In genomic region chr19:17806626-17807025, GRCm38 (mm10) we compare ENCODE assay signal across 22 mouse cellular contexts. TPM values are rescaled to one million over a fixed set of nuclear protein-coding genes. Genes with fewer than 3 reads are reported as not detected.
DNase-seq lines count a peak whose midpoint lies in the region; ATAC-seq and TF ChIP-seq lines count a peak whose summit lies in the region.
"Had no signal": no experiment of that assay in that cellular context is flagged by ENCODE, and none has a peak within 500 bp of the region (broad histone marks: within the 10 kb centered on the region; RNA-seq: fewer than 3 reads in every experiment).

No protein-coding gene starts in this region.

- H3K36me3 ChIP-seq in liver, embryonic 11.5 days (ENCODE audit: control insufficient read depth, insufficient read depth, low read length), result no peaks in the 10 kb centered on the region
- no peaks in the 10 kb centered on the region for H3K36me3 ChIP-seq in liver, adult 2 months (ENCODE audit: control insufficient read depth, insufficient read depth, low read length)
- no peaks in the 10 kb centered on the region for H3K36me3 ChIP-seq in liver, embryonic 15.5 days (replicated peaks)
- H3K36me3 ChIP-seq: embryonic facial prominence, embryonic 15.5 days; forebrain, embryonic 15.5 days; G1E; heart, embryonic 12.5 days; hindbrain, embryonic 10.5 days had no signal

- H3K27me3 ChIP-seq in liver, embryonic 11.5 days (replicated peaks; ENCODE audit: control insufficient read depth, insufficient read depth, low read length), result no peaks in the 10 kb centered on the region
- no peaks in the 10 kb centered on the region for H3K27me3 ChIP-seq in liver, adult 2 months (ENCODE audit: control insufficient read depth, insufficient read depth, low read length)
- no peaks in the 10 kb centered on the region for H3K27me3 ChIP-seq in liver, embryonic 15.5 days
- H3K27me3 ChIP-seq: embryonic facial prominence, embryonic 15.5 days; forebrain, embryonic 15.5 days; heart, embryonic 12.5 days had no signal

- no peak for ATAC-seq in liver, embryonic 11.5 days (replicated peaks; ENCODE audit: low FRiP score)
- ATAC-seq in liver, embryonic 15.5 days (ENCODE audit: insufficient read depth), result peak; percentile 81
- ATAC-seq: CD4-positive, CD25-positive, alpha-beta regulatory T cell, adult 4 months; forebrain, embryonic 15.5 days had no signal

- H3K27ac ChIP-seq in liver, embryonic 11.5 days (ENCODE audit: low read depth, low read length), result no peak overlapping the region
- peak overlapping the region; percentile 20; the same call in 1 of the 2 replicates for H3K27ac ChIP-seq in liver, adult 2 months (replicated peaks; ENCODE audit: insufficient read depth, low read depth, low read length)
- no peak overlapping the region for H3K27ac ChIP-seq in liver, embryonic 15.5 days (replicated peaks)
- H3K27ac ChIP-seq: embryonic facial prominence, embryonic 15.5 days; forebrain, embryonic 15.5 days; hindbrain, embryonic 10.5 days had no signal

- WGBS in liver, embryonic 11.5 days, result 70% methylated on average over 5 of the region's 5 CpGs
- 22% methylated on average over 5 of the region's 5 CpGs for WGBS in liver, adult 2 months
- whole genome bisulfite sequencing in liver, embryonic 15.5 days (ENCODE audit: insufficient replicate concordance), result 48% methylated on average over 5 of the region's 5 CpGs

- no peaks in the 10 kb centered on the region for H3K9me3 ChIP-seq in liver, embryonic 11.5 days (ENCODE audit: control insufficient read depth, low read length)
- no peaks in the 10 kb centered on the region for H3K9me3 ChIP-seq in liver, embryonic 15.5 days (replicated peaks)
- H3K9me3 ChIP-seq: embryonic facial prominence, embryonic 15.5 days; forebrain, embryonic 15.5 days; G1E; heart, embryonic 12.5 days; hindbrain, embryonic 10.5 days had no signal

- no peaks in the 10 kb centered on the region for H3K4me1 ChIP-seq in liver, embryonic 11.5 days (replicated peaks; ENCODE audit: control insufficient read depth, insufficient read depth, low read length)
- H3K4me1 ChIP-seq in liver, adult 2 months (ENCODE audit: control insufficient read depth, insufficient read depth, low read length), result peaks cover 9% of the 10 kb centered on the region
- no peaks in the 10 kb centered on the region for H3K4me1 ChIP-seq in liver, embryonic 15.5 days (replicated peaks)
- H3K4me1 ChIP-seq: embryonic facial prominence, embryonic 15.5 days; hindbrain, embryonic 10.5 days had no signal

- no peak overlapping the region for H3K9ac ChIP-seq in liver, embryonic 11.5 days (ENCODE audit: low read depth, low read length)
- no peak overlapping the region for H3K9ac ChIP-seq in liver, adult 2 months (ENCODE audit: low read depth, low read length)
- H3K9ac ChIP-seq in liver, embryonic 15.5 days, result no peak overlapping the region
- H3K9ac ChIP-seq: embryonic facial prominence, embryonic 15.5 days; forebrain, embryonic 15.5 days; heart, embryonic 12.5 days had no signal

- no peak overlapping the region for H3K4me2 ChIP-seq in liver, embryonic 11.5 days
- H3K4me2 ChIP-seq in liver, embryonic 15.5 days, result no peak overlapping the region
- H3K4me2 ChIP-seq: embryonic facial prominence, embryonic 15.5 days; forebrain, embryonic 15.5 days; heart, embryonic 12.5 days had no signal

- no peak overlapping the region for H3K4me3 ChIP-seq in liver, embryonic 11.5 days (ENCODE audit: low read depth, low read length)
- H3K4me3 ChIP-seq in liver, adult 2 months (ENCODE audit: insufficient read depth, low read depth, low read length), result no peak overlapping the region
- no peak overlapping the region for H3K4me3 ChIP-seq in liver, embryonic 15.5 days (replicated peaks)
- H3K4me3 ChIP-seq: embryonic facial prominence, embryonic 15.5 days; forebrain, embryonic 15.5 days; heart, embryonic 12.5 days; hindbrain, embryonic 10.5 days had no signal

- peaks cover 10% of the 10 kb centered on the region; the same call in 1 of the 2 replicates for H3K79me2 ChIP-seq in liver, adult 2 months (ENCODE audit: control insufficient read depth, insufficient read depth, low read length)

- DNase-seq in liver, result peak; percentile 27
- no peak for DNase-seq in liver, embryonic 11.5 days (ENCODE audit: low spot score)
- peak; percentile 80 for DNase-seq in liver, adult 2 months (ENCODE audit: extremely low read depth, low read depth, low spot score)
- no peak for DNase-seq in thymus, postnatal 36 days
- no peak for DNase-seq in adrenal gland, postnatal 4 days (ENCODE audit: low spot score in 2 of 2)
- no peak for DNase-seq in natural killer cell, adult 2 months (ENCODE audit: low spot score in 2 of 2)
- DNase-seq: adrenal gland, adult 8-10 months; adrenal gland, postnatal 36 days; B cell, adult 2 months; cerebellum, adult 11 months; cerebellum, adult 8-10 months; cerebellum, postnatal 14 days; embryo, embryonic 11 days; gastrocnemius, postnatal 14 days had no signal

- peak; percentile 11; the same call in 1 of the 2 replicates for TF ChIP-seq CTCF in liver, adult 2 months (IDR thresholded peaks at IDR 0.05; ENCODE audit: low read depth, low read length)

- no peak for TF ChIP-seq POLR2A in liver, adult 2 months (IDR thresholded peaks at IDR 0.05; ENCODE audit: extremely low read depth, insufficient read depth, low read length)

RNA-seq across cellular contexts. Expression of gene Pcsk5, which starts 30.8 kb away (rescaled TPM):
- polyA plus RNA-seq in liver, embryonic 11.5 days (2014; fragmentation: Nextera tagmentation; extraction: Ambion mirVana), result 4.5 and 4.8 TPM in 2 replicates
- 9.9 and 10.8 TPM in 2 replicates for total RNA-seq in liver, adult 2 months (2014; rRNA removed)
- polyA plus RNA-seq in liver, adult 2 months (2012; rRNA removed), result 4.2 and 4.7 TPM in 2 replicates
- polyA plus RNA-seq in liver, embryonic 15.5 days (2015; fragmentation: Nextera tagmentation; extraction: Ambion mirVana), result 1.4 and 2.1 TPM in 2 replicates
- 100 to 1,000 TPM; 103 to 104 TPM for total RNA-seq in adrenal gland, postnatal 4 days (2021)
- total RNA-seq: common myeloid progenitor, adult 5-6 weeks had no signal
- polyA plus RNA-seq: CD4-positive, CD25-positive, alpha-beta regulatory T cell, adult 4 months; G1E had no signal

Comparison
In these comparisons a context has a peak if more than half of its experiments do, and no peak if none do; other contexts are left out.
1. DNase-seq: peak in liver (single experiment) and liver, adult 2 months (single experiment); none in liver, embryonic 11.5 days (single experiment), thymus, postnatal 36 days (0 of 2), adrenal gland, postnatal 4 days (0 of 2) and natural killer cell, adult 2 months (0 of 2).